Mouse (Mus musculus): ENCODE results near the gene Gjc2.

Gjc2 gene

GRCm38 (mm10) chr11:59208153-59208831 lies 25.3 kb upstream of the Gjc2 start, which contains the start of gene 2310033P09Rik:
TSS of gene 2310033P09Rik (plus strand) at chr11:59208321.
- peak; percentile 93 for DNase-seq

- DNase-seq: peak; percentile 96
These were observed 19.3 kb upstream of the Gjc2 start, which contains the start of gene Mrpl55 for GRCm38 (mm10) chr11:59202081-59202995. TSS of gene Mrpl55 (plus strand) at chr11:59202486.

GRCm38 (mm10) chr11:59201216-59202002 lies 18.4 kb upstream of the Gjc2 start:
- no peak for DNase-seq

DNA sequence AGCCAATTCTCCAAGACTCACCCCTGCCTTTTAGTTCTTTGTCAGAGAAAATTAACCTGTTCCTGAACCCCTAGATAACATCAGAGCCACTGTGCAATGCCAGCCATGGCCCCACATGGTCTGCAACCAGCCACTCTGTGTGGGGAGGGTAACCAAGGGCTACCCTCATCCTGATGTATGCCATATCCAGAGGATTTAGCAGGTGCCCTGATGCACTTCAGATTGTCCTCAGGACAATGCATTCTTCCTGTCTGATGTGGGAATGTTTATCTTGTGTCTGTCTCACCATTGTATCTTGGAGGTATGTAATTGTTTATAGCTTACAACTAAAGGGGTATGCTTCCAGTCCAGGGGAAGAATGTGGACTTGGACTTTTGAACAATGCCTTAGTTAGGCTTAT lies 13.2 kb upstream of the Gjc2 start:
- DNase-seq: no peak

DNA sequence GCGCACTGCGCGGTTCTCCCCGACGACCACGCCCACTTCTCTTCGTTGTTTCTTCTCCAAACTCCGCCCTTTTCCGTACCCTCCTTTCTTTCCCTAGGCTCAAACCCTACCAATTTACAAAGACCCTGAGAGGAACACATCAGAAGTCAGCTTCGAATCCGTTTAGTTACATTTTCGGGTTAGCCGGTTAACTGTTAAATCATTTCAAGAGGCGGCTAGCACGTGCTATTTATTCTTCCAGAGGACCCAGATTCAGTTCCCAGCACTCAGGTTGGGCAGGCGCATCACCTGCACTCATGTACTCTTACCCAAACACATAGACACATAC lies 9.0 kb upstream of the Gjc2 start, which contains the start of gene Guk1:
Gene Guk1 (minus strand): TSS at position 154 of the 328 bp plus-strand sequence.
- no peak for DNase-seq

GRCm38 (mm10) chr11:59191231-59192058 lies 8.4 kb upstream of the Gjc2 start:
- peak; percentile 92 for DNase-seq

DNA sequence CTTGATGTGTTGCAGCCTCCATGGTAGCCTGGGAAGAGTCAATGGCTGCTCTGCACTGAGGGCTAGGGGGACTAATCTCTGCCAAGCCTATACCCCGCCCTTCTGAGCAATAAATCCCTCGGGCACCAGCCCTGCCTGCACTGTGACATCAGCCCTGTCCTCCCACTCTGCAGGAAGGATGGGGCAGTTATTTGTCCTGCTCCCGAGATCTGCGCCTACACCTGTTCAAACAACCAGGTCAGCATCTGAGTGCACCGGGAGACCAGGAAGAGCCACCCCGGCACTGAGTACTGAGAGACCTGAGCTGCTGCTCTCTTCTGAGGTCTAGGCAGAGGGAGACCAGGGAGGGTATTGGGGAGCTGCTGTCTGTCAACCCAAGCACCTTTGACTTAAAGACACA lies 4.7 kb upstream of the Gjc2 start:
- no peak for DNase-seq

- no peak for DNase-seq
These were observed 2.5 kb upstream of the Gjc2 start for GRCm38 (mm10) chr11:59185490-59185889.

DNA sequence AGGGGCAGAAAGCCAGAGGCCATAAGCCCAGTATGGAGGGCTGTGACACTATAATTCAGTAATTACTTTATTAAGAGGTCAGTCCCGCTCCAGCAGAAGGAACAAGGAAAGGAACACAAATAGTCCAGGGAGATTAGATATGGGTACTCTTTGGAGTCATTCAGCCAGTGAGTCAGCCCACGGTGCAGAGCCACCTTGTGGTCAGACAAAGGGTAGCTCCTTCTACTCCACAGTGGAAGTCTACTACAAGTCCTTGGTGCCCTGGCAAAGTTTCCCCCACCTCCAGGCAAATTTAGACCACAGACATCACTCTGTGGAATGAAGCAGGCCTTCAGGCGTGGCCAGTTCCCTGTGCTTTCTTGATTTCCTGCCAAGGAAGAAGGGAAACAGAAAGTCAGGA lies 808 bp upstream of the Gjc2 start:
- DNase-seq: peak; percentile 70

- no peak for DNase-seq
These were observed 6.1 kb downstream of the Gjc2 start for GRCm38 (mm10) chr11:59176921-59177320.

DNA sequence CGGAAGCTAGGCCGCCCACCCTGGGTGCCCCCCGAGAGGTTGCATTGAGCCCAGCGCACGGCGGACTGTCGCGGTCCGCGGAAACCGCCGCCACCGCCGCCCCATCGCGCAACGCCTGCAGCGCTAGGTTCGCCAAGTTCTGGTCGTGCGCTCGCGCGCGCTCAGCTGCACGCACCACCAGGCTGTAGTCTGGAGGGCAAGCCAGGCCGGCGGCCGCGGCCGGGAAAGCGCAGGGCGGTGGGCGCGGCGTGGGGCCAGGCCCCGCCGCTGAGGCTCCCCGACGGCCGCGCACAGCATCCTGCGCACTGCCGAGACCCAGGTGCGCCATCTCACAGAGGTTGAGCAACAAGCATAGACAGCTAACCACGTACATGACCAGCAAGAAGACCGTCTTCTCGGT lies 6.5 kb downstream of the Gjc2 start:
- DNase-seq: no peak

GRCm38 (mm10) chr11:59174189-59174838 lies 8.7 kb downstream of the Gjc2 start:
- DNase-seq: no peak

DNA sequence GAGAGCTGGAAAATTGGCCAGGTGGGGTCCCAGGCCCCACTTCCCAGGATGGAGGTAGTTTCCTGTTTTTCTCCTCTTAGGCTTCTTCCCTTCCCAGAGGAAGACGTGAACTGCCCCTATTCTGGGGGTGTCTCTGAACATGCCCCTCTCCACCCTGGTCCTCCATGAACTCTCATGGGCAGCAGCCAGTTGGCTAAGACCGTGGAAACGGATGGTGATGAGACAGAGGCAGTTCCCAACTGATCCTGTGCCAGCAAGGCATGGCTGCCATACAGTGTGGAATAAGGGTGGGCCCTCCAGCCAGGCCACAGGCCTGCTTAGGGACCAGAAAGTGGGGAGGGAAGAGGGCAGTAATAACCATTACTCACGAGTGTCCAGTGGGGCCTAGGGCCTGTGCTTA lies 12.5 kb downstream of the Gjc2 start:
- no peak for DNase-seq

- DNase-seq: no peak
These were observed 13.2 kb downstream of the Gjc2 start for GRCm38 (mm10) chr11:59169807-59170206.

DNA sequence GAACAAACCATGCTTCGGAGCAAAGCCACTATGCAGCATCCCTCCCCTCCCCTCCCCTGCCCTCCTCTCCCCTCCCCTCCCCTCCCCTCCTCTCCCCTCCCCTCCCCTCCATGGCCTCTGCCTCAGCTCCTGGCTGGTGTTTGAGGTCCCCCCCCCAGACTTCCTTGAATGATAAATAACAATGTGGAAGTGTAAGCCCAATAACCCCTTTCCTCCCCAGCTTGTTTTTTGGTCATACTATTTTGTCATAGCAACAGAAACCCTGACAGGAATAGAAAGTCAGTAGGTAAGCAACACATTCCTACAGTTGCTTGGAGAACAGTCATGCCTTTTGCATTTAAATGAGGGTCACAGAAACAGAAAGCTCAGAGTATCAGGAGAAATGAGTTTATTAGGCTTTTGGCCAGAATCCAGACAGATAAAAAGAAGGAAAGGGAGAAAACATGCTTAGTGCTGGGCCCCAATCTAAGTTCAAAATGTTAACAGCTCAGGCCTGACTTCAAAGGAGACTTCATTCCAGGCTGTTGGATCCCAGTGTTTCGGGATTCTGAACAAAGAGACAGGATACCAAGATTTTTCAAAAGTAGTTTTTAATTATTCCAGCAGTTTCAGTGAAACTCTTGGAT lies 17.3 kb downstream of the Gjc2 start:
- no peak for DNase-seq

DNA sequence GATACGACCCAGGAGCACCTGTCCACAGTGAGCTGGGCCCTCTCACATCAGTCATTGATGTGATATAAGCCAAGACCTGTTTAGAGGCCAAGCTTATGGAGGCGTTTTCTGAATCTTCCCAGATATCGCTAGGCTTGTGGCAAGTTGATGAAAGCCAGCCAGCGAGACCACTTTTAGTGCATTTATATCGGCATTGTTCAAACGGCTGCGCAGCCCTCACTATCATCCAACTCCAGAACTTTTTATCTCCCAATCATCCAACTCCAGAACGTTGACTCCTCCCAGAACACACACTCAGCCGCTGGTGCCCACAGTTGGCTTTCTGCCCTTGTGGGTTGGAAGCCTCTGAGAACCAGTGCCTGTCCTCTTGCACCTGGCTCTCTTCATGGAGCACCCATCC lies 18.6 kb downstream of the Gjc2 start:
- no peak for DNase-seq

DNA sequence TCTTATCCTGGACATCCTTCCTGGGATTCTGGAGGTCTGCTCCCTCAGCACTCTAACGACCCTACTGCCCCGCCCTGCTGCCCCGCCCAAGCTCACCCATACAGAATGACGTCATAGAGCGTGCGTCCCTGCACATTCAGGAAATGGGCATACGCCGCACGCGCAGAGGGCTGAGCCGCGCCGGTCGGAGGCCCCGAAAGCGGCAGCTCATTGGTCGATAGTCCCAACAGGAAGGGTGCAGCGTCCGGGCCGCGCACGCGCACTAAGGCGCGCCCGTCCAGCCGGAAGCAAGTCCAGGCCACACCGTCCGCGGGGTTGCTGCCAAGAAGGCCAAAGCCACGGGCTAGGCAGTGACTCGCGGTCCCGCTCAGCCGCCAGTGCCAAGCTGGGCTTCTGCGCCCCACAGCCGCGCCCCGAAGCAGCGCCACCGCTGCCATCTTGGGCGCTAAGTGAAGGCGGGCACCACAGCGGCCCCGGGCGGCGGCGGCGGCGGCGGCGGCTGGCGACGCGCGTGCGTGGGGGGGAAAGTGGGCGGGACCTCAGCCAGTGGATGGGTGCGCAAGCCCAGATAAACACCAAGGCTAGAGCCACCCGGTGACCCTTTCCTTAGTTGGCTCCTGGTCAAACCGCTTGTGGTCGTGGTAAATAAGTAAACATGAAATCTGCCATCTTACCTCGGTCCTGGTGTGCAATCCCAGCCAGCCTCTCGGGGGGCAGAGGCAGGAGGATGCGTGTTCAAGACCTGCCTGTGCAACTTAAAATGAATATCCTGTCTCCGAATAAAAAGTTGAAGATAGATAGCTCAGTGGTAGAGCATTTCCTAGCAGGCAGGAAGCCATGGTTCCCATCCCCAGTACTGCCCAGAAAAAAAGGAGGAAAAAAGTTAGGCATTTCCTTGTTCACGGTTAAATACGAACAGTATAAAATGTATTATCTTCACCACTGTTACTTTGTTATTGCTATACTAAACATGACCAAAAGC lies 19.5 kb downstream of the Gjc2 start, which contains the start of gene Iba57:
Gene Iba57 (minus strand): TSS at position 485 of the 982 bp plus-strand sequence.
- peak; percentile 97 for DNase-seq

GRCm38 (mm10) chr11:59162443-59163254 lies 20.4 kb downstream of the Gjc2 start:
- DNase-seq: no peak

GRCm38 (mm10) chr11:59161398-59161797 lies 21.6 kb downstream of the Gjc2 start:
- peak; percentile 43 for DNase-seq
